Mouse (Mus musculus): ENCODE data around the gene Nav2.

Nav2 gene

GRCm38 (mm10) chr7:49318898-49319293 is 410.4 kb downstream of the Nav2 start:
- no peak for DNase-seq (ENCODE audit: low read depth in 2 of 2, low spot score in 2 of 2)

DNA sequence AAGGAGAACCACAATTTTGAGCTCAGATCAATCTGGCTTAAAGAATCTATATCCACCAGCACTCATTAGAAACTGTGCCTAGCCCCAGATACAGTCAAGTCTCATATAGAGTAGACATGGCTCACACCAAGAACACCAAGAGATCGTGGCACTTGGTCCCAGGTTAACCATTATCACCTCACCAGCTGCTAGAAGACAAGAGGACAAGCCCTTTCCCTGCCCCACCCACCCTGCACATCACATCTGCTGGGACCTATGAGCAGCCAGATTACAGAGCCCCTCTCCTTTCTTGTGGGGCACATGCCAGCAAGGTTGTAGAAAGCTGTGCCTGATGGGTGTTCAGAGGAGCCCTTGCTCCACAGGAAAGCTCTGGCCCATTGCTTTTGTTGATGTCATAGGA is 411.5 kb downstream of the Nav2 start:
- DNase-seq (ENCODE audit: low read depth in 2 of 2, low spot score in 2 of 2): no peak

DNA sequence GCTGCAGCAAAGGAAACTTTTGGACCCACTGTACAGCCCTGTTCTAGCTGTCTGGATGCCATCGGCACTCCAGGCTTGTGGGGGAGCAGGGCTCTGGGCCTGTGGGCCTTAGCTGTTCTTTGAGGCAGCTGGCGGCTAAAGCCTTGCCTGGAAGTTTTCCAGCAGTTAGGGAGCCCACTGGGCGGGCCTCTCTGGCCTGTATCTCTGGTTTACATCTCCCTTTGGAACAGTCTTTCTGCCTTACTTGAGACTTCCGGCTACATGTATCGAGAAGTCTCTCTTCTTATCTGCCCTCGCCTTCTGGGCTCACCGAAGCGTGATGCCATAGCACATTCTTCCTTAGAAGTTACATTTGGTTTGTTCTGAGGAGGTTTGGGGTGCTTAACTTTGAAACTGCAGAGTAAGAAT is 412.6 kb downstream of the Nav2 start:
- DNase-seq (ENCODE audit: low read depth in 2 of 2, low spot score in 2 of 2): no peak

- no peak for DNase-seq (ENCODE audit: low read depth in 2 of 2, low spot score in 2 of 2)
Observed at GRCm38 (mm10) chr7:49322179-49322578, 413.7 kb downstream of the Nav2 start.

- no peak for DNase-seq (ENCODE audit: low read depth in 2 of 2, low spot score in 2 of 2)
Observed at GRCm38 (mm10) chr7:49324575-49324974, 416.1 kb downstream of the Nav2 start.

GRCm38 (mm10) chr7:49326136-49326722 is 417.7 kb downstream of the Nav2 start:
- DNase-seq (ENCODE audit: low read depth in 2 of 2, low spot score in 2 of 2): no peak

DNA sequence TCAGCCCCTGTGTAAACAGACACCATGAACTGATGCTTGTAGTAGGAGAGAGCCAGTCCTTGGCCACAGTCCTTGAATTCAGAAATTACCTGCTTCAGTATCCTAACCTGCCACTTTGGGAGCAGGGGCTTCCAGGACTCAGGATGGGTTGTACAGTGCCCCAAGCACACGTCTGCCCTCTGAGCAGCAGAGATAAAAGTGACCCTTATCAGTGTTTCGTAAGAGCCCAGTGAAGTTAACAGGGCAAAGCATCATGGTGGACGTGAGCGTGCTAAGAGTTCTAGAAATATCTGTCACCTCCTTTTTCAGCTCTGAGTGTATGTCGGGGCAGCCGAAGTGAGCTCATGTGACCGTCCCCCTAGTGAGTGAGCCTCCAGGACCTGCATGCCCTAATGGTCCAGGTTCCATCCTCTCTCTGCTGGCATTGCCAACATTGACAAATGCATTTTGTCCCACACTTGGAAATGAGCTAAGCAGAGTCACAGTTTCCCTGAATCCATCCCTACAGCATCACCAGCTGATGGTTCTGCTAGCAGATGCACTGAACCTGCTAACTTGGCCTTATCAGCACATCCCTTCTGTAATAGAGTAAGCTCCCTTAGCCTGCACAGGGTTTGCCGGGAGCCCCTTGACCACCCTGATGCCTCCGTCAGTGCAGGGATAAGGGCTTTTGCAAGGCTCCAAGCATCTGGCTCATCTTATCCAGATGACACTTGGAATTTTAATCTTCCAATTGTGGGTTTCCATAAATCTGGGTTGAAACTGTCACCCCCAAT is 418.6 kb downstream of the Nav2 start:
- no peak for DNase-seq (ENCODE audit: low read depth in 2 of 2, low spot score in 2 of 2)

DNA sequence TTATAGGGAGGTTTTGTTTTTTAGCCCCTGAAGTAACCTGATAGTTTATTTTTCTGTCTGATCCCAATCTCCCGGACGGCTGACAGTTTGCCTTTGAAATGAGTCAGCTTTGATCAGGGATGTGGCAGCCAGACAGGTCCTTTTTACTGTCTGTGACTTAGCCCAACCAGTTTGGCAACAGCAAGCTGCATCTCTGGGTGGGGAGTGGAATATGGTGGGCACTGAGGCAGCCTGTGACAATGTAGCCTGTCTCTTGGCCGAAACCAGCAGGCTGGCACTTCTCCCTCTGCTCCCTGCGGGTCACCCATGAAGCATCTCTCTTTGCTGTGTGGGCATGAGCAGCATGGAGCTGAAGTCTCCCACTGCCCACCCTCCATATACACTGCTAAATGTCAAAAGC is 421.7 kb downstream of the Nav2 start:
- DNase-seq (ENCODE audit: low read depth in 2 of 2, low spot score in 2 of 2): no peak

DNA sequence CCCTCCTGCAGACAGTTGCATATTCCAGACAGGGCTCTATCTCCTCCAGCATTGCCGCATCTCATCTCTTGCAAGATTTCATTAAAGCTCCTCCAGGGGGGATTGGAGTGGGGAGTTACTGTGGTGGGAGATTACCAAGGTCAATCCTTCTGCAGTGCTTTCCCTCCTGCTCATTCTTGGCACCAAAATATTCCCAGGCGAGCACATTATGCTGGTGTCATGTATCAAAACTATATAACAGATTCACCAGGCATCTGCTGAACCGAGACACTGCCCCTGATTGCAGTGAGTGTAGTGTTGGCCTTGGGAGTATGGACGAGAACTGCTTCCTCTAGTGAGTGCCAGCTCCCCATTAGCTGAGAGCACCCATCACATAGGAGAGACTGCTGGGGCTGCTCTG is 423.4 kb downstream of the Nav2 start:
- no peak for DNase-seq (ENCODE audit: low read depth in 2 of 2, low spot score in 2 of 2)

DNA sequence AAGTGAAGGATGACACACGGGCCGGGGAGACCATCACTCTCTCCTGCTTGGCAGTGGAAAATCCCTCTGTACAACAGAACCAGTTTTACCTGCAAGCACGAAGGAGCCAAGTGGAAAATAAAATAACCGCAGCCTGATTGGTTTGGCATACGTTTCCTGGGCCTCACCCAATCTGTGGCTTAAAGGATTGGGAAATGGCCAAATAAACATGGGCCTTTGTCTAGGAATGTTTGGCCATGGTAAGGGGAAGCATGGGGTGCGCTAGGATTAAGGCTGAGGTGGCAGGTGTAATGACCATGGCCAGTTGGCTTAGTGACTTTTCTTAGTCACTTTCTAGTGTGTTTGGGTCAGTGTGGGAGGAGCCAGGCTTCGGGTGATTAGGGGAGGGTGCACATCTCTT is 424.1 kb downstream of the Nav2 start:
- no peak for DNase-seq (ENCODE audit: low read depth in 2 of 2, low spot score in 2 of 2)

GRCm38 (mm10) chr7:49334163-49334562 is 425.6 kb downstream of the Nav2 start:
- DNase-seq (ENCODE audit: low read depth in 2 of 2, low spot score in 2 of 2): no peak

DNA sequence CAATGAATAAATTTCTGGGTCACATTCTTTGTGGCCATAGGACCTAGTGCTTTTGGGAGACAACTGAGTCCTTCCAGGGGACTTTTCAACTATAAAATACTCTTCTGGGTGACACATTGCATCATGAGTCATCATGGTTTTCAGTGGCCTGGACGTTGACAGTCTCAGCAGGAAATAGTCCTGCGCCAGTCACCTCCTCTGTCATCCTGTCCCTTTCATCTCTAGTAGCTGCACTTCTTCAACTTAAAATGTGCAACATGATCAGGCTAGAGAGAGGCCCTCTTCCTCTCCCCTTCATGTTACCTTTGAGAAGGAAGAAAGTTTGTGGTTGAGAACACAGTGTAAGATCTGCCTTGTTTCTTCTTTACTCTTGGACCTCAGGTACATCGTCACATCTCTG is 426.5 kb downstream of the Nav2 start:
- DNase-seq (ENCODE audit: low read depth in 2 of 2, low spot score in 2 of 2): no peak

- no peak for DNase-seq (ENCODE audit: low read depth in 2 of 2, low spot score in 2 of 2)
Observed at GRCm38 (mm10) chr7:49336725-49337124, 428.2 kb downstream of the Nav2 start.

DNA sequence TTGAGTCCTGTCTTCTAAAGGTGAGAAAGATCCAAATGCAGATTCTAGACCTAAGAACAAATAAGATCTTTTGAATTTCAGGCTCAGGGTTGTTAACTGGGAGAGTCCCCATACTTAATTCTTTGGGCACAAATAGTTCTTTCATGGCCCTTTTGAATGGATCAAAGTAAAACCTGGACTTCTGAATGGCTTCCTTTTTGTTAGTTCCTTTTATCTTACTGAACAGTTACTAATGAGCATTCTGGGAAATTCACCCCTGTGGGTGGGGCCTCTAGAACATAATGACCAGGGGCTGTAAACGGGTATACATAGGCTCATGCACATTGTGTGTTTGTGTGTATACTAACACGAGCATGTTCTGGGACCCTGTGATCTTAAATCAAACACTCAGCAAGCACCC is 429.2 kb downstream of the Nav2 start:
- no peak for DNase-seq (ENCODE audit: low read depth in 2 of 2, low spot score in 2 of 2)

DNA sequence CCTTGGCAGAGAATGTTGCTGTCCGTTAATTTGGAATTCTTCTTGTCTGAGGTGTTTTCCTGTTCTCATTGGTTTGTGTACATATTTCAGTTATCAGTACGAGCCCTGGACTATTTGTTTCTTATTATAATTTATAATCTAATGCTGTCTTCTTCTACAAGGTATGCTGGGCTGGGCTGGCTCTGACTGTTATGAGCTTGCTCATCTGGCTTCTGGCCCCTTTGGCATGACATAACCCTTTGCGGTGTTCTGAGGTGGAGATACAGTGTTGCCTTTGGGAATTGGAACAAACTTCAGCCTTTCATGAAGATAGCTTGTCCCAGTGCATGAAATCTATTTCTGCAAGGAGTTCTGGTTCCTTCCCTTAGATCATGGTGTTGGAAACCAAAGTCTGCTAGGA is 431.4 kb downstream of the Nav2 start:
- no peak for DNase-seq (ENCODE audit: low read depth in 2 of 2, low spot score in 2 of 2)

GRCm38 (mm10) chr7:49341151-49341918 is 432.8 kb downstream of the Nav2 start:
- DNase-seq (ENCODE audit: low read depth in 2 of 2, low spot score in 2 of 2): no peak

DNA sequence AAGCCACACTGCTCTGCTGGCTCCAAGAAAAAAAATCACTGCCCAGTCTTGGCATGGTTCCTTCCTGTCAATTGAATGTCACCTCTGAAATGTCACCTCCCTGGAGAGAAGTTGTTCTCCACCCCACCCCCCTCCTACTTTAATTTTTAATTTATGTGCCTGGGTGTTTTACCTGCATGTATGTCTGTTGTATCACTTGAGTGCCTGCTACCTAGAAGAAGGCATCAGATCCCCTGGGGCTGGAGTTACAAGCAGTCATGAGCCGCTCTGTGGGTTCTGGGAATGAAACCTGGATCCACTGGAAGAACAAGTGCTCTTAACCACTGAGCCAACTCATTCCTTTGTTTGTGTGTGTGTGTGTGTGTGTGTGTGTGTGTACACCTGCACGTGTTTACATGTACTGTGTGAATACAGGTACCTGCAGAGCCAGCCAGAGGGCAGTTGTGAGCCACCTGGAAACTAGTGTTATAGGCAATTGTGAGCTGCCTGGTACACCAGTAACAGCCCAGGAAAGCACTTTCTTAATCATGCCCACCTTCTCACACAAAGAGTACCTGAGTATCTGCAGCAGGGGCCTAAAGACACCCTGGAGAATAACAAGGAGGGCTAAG is 433.5 kb downstream of the Nav2 start:
- DNase-seq (ENCODE audit: low read depth in 2 of 2, low spot score in 2 of 2): no peak

DNA sequence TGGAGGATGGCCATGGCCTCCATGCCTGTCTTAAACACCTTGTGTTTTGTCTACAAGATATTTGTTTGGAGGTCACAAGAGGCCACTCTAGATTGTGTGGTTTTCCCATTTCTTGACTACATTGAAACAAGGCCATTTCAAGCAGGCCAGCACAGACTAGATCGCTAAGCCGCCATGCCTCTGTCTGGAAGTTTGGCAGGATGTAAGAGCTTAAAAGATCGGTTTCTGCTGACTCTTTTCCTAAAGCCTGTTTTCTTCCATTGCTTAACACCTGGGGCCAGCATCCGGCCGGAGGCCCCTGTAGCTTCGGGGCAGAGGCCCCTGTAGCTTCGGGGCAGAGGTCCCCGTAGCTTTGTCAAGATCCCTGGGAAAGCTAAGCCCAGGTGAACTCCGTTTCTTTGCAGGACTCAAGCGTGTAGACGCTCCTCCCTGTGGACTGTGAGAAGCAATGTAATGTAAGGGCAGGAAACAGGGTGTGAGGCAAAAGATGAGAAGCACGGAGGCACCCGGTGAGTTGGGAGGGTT is 434.1 kb downstream of the Nav2 start:
- no peak for DNase-seq (ENCODE audit: low read depth in 2 of 2, low spot score in 2 of 2)

DNA sequence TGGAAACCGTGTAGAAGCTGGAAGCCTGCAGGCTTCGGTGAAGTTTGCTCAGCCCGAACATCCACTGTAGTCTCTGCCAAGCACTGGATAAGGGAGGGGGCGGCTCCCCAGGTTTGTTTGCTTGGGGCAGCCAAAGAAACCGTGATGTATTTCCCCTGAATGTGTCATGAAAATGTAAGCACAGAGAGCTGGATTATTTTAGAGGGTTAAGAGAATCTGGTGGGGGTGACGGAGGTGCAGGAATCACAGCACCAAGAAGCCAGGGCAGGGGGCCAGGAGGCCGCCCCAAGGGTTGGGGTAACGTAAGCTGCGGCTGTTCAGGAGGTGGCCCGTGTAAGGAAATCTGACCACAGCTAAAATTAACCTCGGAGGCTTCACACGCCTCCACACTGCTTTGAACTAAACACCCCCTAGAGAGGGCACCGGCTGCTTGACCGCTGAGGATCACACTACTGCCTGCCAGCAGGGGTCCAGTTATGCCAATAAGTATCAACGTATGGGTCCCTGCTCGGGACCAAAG is 434.6 kb downstream of the Nav2 start:
- DNase-seq (ENCODE audit: low read depth in 2 of 2, low spot score in 2 of 2): no peak

GRCm38 (mm10) chr7:49343752-49344484 is 435.4 kb downstream of the Nav2 start:
- DNase-seq (ENCODE audit: low read depth in 2 of 2, low spot score in 2 of 2): no peak

Data from CD8-positive naive resting alpha-beta T cell, adult 2 months (primary cell).